ENCODE assay signal across 15 mouse cellular contexts in genomic region chr2:32681754-32682153, GRCm38 (mm10). TPM values are rescaled to one million over a fixed set of nuclear protein-coding genes. Genes with fewer than 3 reads are reported as not detected.
A peak's percentile ranks its signal among the peaks of the same experiment; 100 is the strongest.
DNase-seq lines count a peak whose midpoint lies in the region; ATAC-seq and TF ChIP-seq lines count a peak whose summit lies in the region.
"Had no signal": no experiment of that assay in that cellular context is flagged by ENCODE, and none has a peak within 500 bp of the region (broad histone marks: within the 10 kb centered on the region; RNA-seq: fewer than 3 reads in every experiment).

No protein-coding gene starts in this region.

- no peaks in the 10 kb centered on the region for H3K9me3 ChIP-seq in heart, embryonic 10.5 days
- H3K9me3 ChIP-seq in midbrain, embryonic 13.5 days, result no peaks in the 10 kb centered on the region
- H3K9me3 ChIP-seq in midbrain, postnatal 0 days (ENCODE audit: low read length), result no peaks in the 10 kb centered on the region
- no peaks in the 10 kb centered on the region for H3K9me3 ChIP-seq in embryonic facial prominence, embryonic 13.5 days
- no peaks in the 10 kb centered on the region for H3K9me3 ChIP-seq in stomach, embryonic 15.5 days

- peaks cover 33% of the 10 kb centered on the region for H3K4me1 ChIP-seq in heart, embryonic 10.5 days
- H3K4me1 ChIP-seq in midbrain, embryonic 13.5 days (replicated peaks), result no peaks in the 10 kb centered on the region
- H3K4me1 ChIP-seq in midbrain, postnatal 0 days (ENCODE audit: insufficient read depth, low read length), result no peaks in the 10 kb centered on the region
- H3K4me1 ChIP-seq in embryonic facial prominence, embryonic 13.5 days, result peaks cover 23% of the 10 kb centered on the region
- H3K4me1 ChIP-seq in stomach, embryonic 15.5 days, result peaks cover 28% of the 10 kb centered on the region

- TF ChIP-seq CTCF in midbrain, postnatal 0 days (IDR thresholded peaks at IDR 0.05), result no peak

- intact Hi-C loops in heart, postnatal 25 days (cut with DNase I), result no loop called here

- H3K27ac ChIP-seq in heart, embryonic 10.5 days, result peak overlapping the region; percentile 80
- H3K27ac ChIP-seq in midbrain, embryonic 13.5 days, result no peak overlapping the region
- no peak overlapping the region for H3K27ac ChIP-seq in midbrain, postnatal 0 days (ENCODE audit: low read depth, low read length)
- peak overlapping the region; percentile 60 for H3K27ac ChIP-seq in embryonic facial prominence, embryonic 13.5 days
- H3K27ac ChIP-seq in stomach, embryonic 15.5 days, result peak overlapping the region; percentile 65; the same call in 1 of the 2 replicates
- H3K27ac ChIP-seq: liver, embryonic 13.5 days; macrophage had no signal

- H3K4me2 ChIP-seq in midbrain, embryonic 13.5 days (replicated peaks), result no peak overlapping the region
- H3K4me2 ChIP-seq in midbrain, postnatal 0 days (ENCODE audit: low read depth, low read length, poor library complexity, severe bottlenecking), result no peak overlapping the region
- no peak overlapping the region for H3K4me2 ChIP-seq in embryonic facial prominence, embryonic 13.5 days
- H3K4me2 ChIP-seq in stomach, embryonic 15.5 days, result 0 out of 2 replicates have a peak overlapping the region, but pooled peaks have one; percentile 13
- H3K4me2 ChIP-seq: liver, embryonic 13.5 days had no signal

- no peak overlapping the region for H3K4me3 ChIP-seq in heart, embryonic 10.5 days
- no peak overlapping the region for H3K4me3 ChIP-seq in midbrain, embryonic 13.5 days (replicated peaks)
- no peak overlapping the region for H3K4me3 ChIP-seq in midbrain, postnatal 0 days (ENCODE audit: low read depth, low read length)
- no peak overlapping the region for H3K4me3 ChIP-seq in embryonic facial prominence, embryonic 13.5 days
- no peak overlapping the region for H3K4me3 ChIP-seq in stomach, embryonic 15.5 days (replicated peaks)
- H3K4me3 ChIP-seq: liver, embryonic 13.5 days had no signal

- WGBS in heart, embryonic 10.5 days, result 70% methylated on average over 6 of the region's 6 CpGs
- 63% methylated on average over 6 of the region's 6 CpGs for WGBS in midbrain, embryonic 13.5 days
- 65% methylated on average over 6 of the region's 6 CpGs for WGBS in midbrain, postnatal 0 days
- WGBS in embryonic facial prominence, embryonic 13.5 days, result 51% methylated on average over 6 of the region's 6 CpGs
- 59% methylated on average over 6 of the region's 6 CpGs for WGBS in stomach, embryonic 15.5 days

- peaks cover 75% of the 10 kb centered on the region for H3K36me3 ChIP-seq in heart, embryonic 10.5 days
- H3K36me3 ChIP-seq in midbrain, embryonic 13.5 days, result peaks cover 43% of the 10 kb centered on the region
- H3K36me3 ChIP-seq in midbrain, postnatal 0 days (ENCODE audit: insufficient read depth, low read length), result peaks cover 39% of the 10 kb centered on the region
- H3K36me3 ChIP-seq in embryonic facial prominence, embryonic 13.5 days, result peaks cover 74% of the 10 kb centered on the region
- H3K36me3 ChIP-seq in stomach, embryonic 15.5 days, result peaks cover 33% of the 10 kb centered on the region

- H3K27me3 ChIP-seq in heart, embryonic 10.5 days (ENCODE audit: insufficient read depth, poor library complexity, severe bottlenecking), result no peaks in the 10 kb centered on the region
- no peaks in the 10 kb centered on the region for H3K27me3 ChIP-seq in midbrain, embryonic 13.5 days
- H3K27me3 ChIP-seq in midbrain, postnatal 0 days (ENCODE audit: insufficient read depth, low read length), result no peaks in the 10 kb centered on the region
- H3K27me3 ChIP-seq in embryonic facial prominence, embryonic 13.5 days, result no peaks in the 10 kb centered on the region
- H3K27me3 ChIP-seq in stomach, embryonic 15.5 days (replicated peaks), result no peaks in the 10 kb centered on the region
- H3K27me3 ChIP-seq: liver, embryonic 13.5 days had no signal

- 0 out of 2 replicates have a peak, but pooled peaks have one; percentile 28 for ATAC-seq in midbrain, embryonic 13.5 days
- no peak for ATAC-seq in midbrain, postnatal 0 days (ENCODE audit: low FRiP score)
- ATAC-seq in embryonic facial prominence, embryonic 13.5 days (ENCODE audit: insufficient number of reproducible peaks, insufficient read depth, low FRiP score, low TSS enrichment, low read depth), result 0 out of 2 replicates have a peak, but pooled peaks have one; percentile 56
- peak; percentile 25 for ATAC-seq in stomach, embryonic 15.5 days (ENCODE audit: insufficient read depth, low FRiP score, low read depth)

- DNase-seq in heart, embryonic 10.5 days (ENCODE audit: low spot score), result no peak
- DNase-seq in heart, postnatal 25 days (ENCODE audit: low spot score), result no peak
- no peak for DNase-seq in midbrain, postnatal 0 days (ENCODE audit: low spot score)
- DNase-seq in adrenal gland, adult 18-20 months (ENCODE audit: low spot score in 2 of 2), result no peak
- DNase-seq in right cerebral cortex, postnatal 36 days (ENCODE audit: low spot score in 2 of 2), result no peak
- DNase-seq: cerebellum, postnatal 25 days; kidney, adult 2 months; liver, embryonic 13.5 days; thymus, postnatal 36 days had no signal

- no peak overlapping the region for H3K9ac ChIP-seq in midbrain, embryonic 13.5 days (replicated peaks)
- H3K9ac ChIP-seq in midbrain, postnatal 0 days (replicated peaks; ENCODE audit: low read length, poor library complexity, severe bottlenecking), result no peak overlapping the region
- H3K9ac ChIP-seq in embryonic facial prominence, embryonic 13.5 days, result 0 out of 2 replicates have a peak overlapping the region, but pooled peaks have one; percentile 36
- H3K9ac ChIP-seq in stomach, embryonic 15.5 days, result no peak overlapping the region
- H3K9ac ChIP-seq: liver, embryonic 13.5 days had no signal

RNA-seq across cellular contexts. Expression of gene Fpgs, which starts 22.2 kb away (rescaled TPM):
- 24.7 and 34.8 TPM in 2 replicates for polyA plus RNA-seq in heart, embryonic 10.5 days (2016; fragmentation: Nextera tagmentation; extraction: Ambion mirVana)
- 1 to 10 TPM; 4.2 to 6.0 TPM for total RNA-seq in heart, postnatal 25 days (2021)
- polyA plus RNA-seq in midbrain, embryonic 13.5 days (2015; fragmentation: Nextera tagmentation; extraction: Ambion mirVana), result 16.5 and 16.6 TPM in 2 replicates
- total RNA-seq in midbrain, postnatal 0 days (2014; rRNA removed), result 24.6 and 25.9 TPM in 2 replicates
- polyA plus RNA-seq in midbrain, postnatal 0 days (2015; fragmentation: Nextera tagmentation; extraction: Ambion mirVana), result 25.1 and 29.6 TPM in 2 replicates
- polyA plus RNA-seq in embryonic facial prominence, embryonic 13.5 days (2015; fragmentation: Nextera tagmentation; extraction: Ambion mirVana), result 29.7 and 34.1 TPM in 2 replicates
- polyA plus RNA-seq in stomach, embryonic 15.5 days (2015; fragmentation: Nextera tagmentation; extraction: Ambion mirVana), result 33.8 and 34.1 TPM in 2 replicates
- total RNA-seq in adrenal gland, adult 18-20 months (2021), result 10 to 100 TPM in 1 of 2 experiments, 1 to 10 TPM in 1; 8.2 to 10.3 TPM

RNA-seq across cellular contexts. Expression of gene Cdk9, which starts 31.1 kb away (rescaled TPM):
- 89.1 and 115 TPM in 2 replicates for polyA plus RNA-seq in heart, embryonic 10.5 days (2016; fragmentation: Nextera tagmentation; extraction: Ambion mirVana)
- total RNA-seq in heart, postnatal 25 days (2021), result 10 to 100 TPM; 23.4 to 26.4 TPM
- polyA plus RNA-seq in midbrain, embryonic 13.5 days (2015; fragmentation: Nextera tagmentation; extraction: Ambion mirVana), result 78.5 and 84.5 TPM in 2 replicates
- total RNA-seq in midbrain, postnatal 0 days (2014; rRNA removed), result 88.1 and 92.4 TPM in 2 replicates
- 58.2 and 59.4 TPM in 2 replicates for polyA plus RNA-seq in midbrain, postnatal 0 days (2015; fragmentation: Nextera tagmentation; extraction: Ambion mirVana)
- polyA plus RNA-seq in embryonic facial prominence, embryonic 13.5 days (2015; fragmentation: Nextera tagmentation; extraction: Ambion mirVana), result 102 and 114 TPM in 2 replicates
- 89.8 and 91.4 TPM in 2 replicates for polyA plus RNA-seq in stomach, embryonic 15.5 days (2015; fragmentation: Nextera tagmentation; extraction: Ambion mirVana)
- 10 to 100 TPM; 73.2 to 87.4 TPM for total RNA-seq in adrenal gland, adult 18-20 months (2021)

RNA-seq across cellular contexts. Expression of gene Eng, which starts 35.4 kb away (rescaled TPM):
- 87.1 and 149 TPM in 2 replicates for polyA plus RNA-seq in heart, embryonic 10.5 days (2016; fragmentation: Nextera tagmentation; extraction: Ambion mirVana)
- total RNA-seq in heart, postnatal 25 days (2021), result 100 to 1,000 TPM; 126 to 140 TPM
- 22.0 and 24.8 TPM in 2 replicates for polyA plus RNA-seq in midbrain, embryonic 13.5 days (2015; fragmentation: Nextera tagmentation; extraction: Ambion mirVana)
- 16.7 and 20.0 TPM in 2 replicates for total RNA-seq in midbrain, postnatal 0 days (2014; rRNA removed)
- 20.3 and 21.3 TPM in 2 replicates for polyA plus RNA-seq in midbrain, postnatal 0 days (2015; fragmentation: Nextera tagmentation; extraction: Ambion mirVana)
- polyA plus RNA-seq in embryonic facial prominence, embryonic 13.5 days (2015; fragmentation: Nextera tagmentation; extraction: Ambion mirVana), result 49.1 and 50.2 TPM in 2 replicates
- polyA plus RNA-seq in stomach, embryonic 15.5 days (2015; fragmentation: Nextera tagmentation; extraction: Ambion mirVana), result 59.6 and 65.3 TPM in 2 replicates
- total RNA-seq in adrenal gland, adult 18-20 months (2021), result 10 to 100 TPM; 77.1 to 81.3 TPM

RNA-seq across cellular contexts. Expression of gene Sh2d3c, which starts 39.1 kb away (rescaled TPM):
- polyA plus RNA-seq in heart, embryonic 10.5 days (2016; fragmentation: Nextera tagmentation; extraction: Ambion mirVana), result 34.8 and 35.4 TPM in 2 replicates
- 10 to 100 TPM; 20.7 to 25.4 TPM for total RNA-seq in heart, postnatal 25 days (2021)
- polyA plus RNA-seq in midbrain, embryonic 13.5 days (2015; fragmentation: Nextera tagmentation; extraction: Ambion mirVana), result 37.8 and 40.7 TPM in 2 replicates
- total RNA-seq in midbrain, postnatal 0 days (2014; rRNA removed), result 43.7 and 46.2 TPM in 2 replicates
- 54.4 and 54.6 TPM in 2 replicates for polyA plus RNA-seq in midbrain, postnatal 0 days (2015; fragmentation: Nextera tagmentation; extraction: Ambion mirVana)
- polyA plus RNA-seq in embryonic facial prominence, embryonic 13.5 days (2015; fragmentation: Nextera tagmentation; extraction: Ambion mirVana), result 19.4 and 21.8 TPM in 2 replicates
- polyA plus RNA-seq in stomach, embryonic 15.5 days (2015; fragmentation: Nextera tagmentation; extraction: Ambion mirVana), result 26.2 and 28.6 TPM in 2 replicates
- total RNA-seq in adrenal gland, adult 18-20 months (2021), result 10 to 100 TPM; 11.6 to 14.9 TPM

RNA-seq across cellular contexts. Expression of gene 6330409D20Rik, which starts 59.1 kb away (rescaled TPM):
- 0.28 TPM in 1 of 2 replicates, not detected in the other for polyA plus RNA-seq in heart, embryonic 10.5 days (2016; fragmentation: Nextera tagmentation; extraction: Ambion mirVana)
- total RNA-seq in heart, postnatal 25 days (2021), result not detected
- 3.9 TPM in 2 replicates for polyA plus RNA-seq in midbrain, embryonic 13.5 days (2015; fragmentation: Nextera tagmentation; extraction: Ambion mirVana)
- 2.5 and 3.8 TPM in 2 replicates for total RNA-seq in midbrain, postnatal 0 days (2014; rRNA removed)
- 3.7 and 4.0 TPM in 2 replicates for polyA plus RNA-seq in midbrain, postnatal 0 days (2015; fragmentation: Nextera tagmentation; extraction: Ambion mirVana)
- 0.34 and 0.58 TPM in 2 replicates for polyA plus RNA-seq in embryonic facial prominence, embryonic 13.5 days (2015; fragmentation: Nextera tagmentation; extraction: Ambion mirVana)
- 0.27 and 0.45 TPM in 2 replicates for polyA plus RNA-seq in stomach, embryonic 15.5 days (2015; fragmentation: Nextera tagmentation; extraction: Ambion mirVana)
- total RNA-seq in adrenal gland, adult 18-20 months (2021), result not detected
- polyA plus RNA-seq: gonadal fat pad, adult 2 months; kidney, adult 2 months; liver, embryonic 13.5 days; macrophage; small intestine, adult 2 months had no signal

Comparison
In these comparisons a context has a peak if more than half of its experiments do, and no peak if none do; other contexts are left out.
1. H3K27ac ChIP-seq: peak in heart, embryonic 10.5 days (single experiment), embryonic facial prominence, embryonic 13.5 days (single experiment) and stomach, embryonic 15.5 days (single experiment); none in midbrain, embryonic 13.5 days (single experiment) and midbrain, postnatal 0 days (single experiment).